Mouse (Mus musculus) left cerebral cortex, postnatal 36 days (tissue): ENCODE measurements at regions not wholly inside any gene's neighbourhood (a gene's known extent, or its start where the extent isn't known, plus 50 kb on each side); places are given as distances from the start of the nearest gene placed in this dataset.

Source experiments
- DNase-seq, 2 experiments: peaks; one replicate each; pipeline ENCODE4 v3.0.0; 2021 to 2022; ENCODE audit warnings: low spot score in 2 of 2, mixed read lengths in 1 of 2
- intact Hi-C: fragments of 180-260 bp; cut with DNase I; formaldehyde crosslinking; loops from one replicate; pipeline ENCODE4 v1.15.1; 2025

DNA sequence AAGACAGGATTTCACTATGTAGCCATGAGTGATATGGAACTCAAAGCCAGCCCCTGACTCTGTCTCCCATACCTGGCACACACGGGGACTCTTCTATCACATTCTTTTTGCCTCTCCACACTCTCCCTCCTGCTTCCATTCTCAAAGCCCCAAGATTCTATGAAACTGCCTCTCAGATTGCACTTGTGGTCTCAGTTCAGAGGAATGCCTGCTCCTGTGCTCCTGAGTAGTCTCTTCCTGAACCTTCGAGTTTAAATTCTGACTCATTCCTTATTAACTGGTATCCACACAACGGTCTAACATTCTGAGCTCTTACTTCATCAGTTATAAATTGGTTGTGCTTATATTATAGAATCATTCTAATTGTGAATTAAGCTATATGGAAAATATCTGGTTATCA is 473.6 kb upstream of the A830018L16Rik start:
- intact Hi-C loops, result no loop called here
- DNase-seq, result no peak

DNA sequence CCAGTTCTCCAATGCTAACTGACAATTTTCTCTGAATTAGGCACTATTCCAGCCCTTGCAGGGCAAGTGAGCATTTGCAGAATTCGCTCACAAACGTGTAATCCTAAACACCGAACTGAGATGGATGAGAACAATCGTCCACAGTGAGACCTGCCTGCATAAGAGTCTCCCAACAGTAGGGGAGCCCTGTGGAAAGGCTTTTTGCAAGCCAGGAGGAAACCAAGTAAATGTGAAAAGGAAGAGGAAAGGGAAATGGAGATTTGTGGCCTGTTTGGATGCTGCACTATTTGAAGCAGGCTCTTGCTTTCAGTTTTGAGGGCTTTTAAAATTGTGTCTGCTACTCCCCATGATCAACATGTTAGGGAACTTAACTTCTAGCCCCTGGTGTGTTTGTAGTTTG is 470.9 kb upstream of the A830018L16Rik start:
- intact Hi-C loops, result no loop called here
- DNase-seq, result no peak
